Mouse (Mus musculus) hindbrain, embryonic 14.5 days (tissue): Measurements from ENCODE around the gene Agap3. TPM values are rescaled to one million over a fixed set of nuclear protein-coding genes. Genes with fewer than 3 reads are reported as not detected.
A peak's percentile ranks its signal among the peaks of the same experiment; 100 is the strongest.

Experiments used
- ATAC-seq: fragments of 200-750 bp; cut with Nextera tagmentation; 2 replicates; pipeline ENCODE4 v1.8.0; 2017; ENCODE audit warnings: moderate number of reproducible peaks, mild to moderate bottlenecking, moderate TSS enrichment, moderate library complexity; ENCODE audit not compliant: low FRiP score
- DNase-seq: peaks from one replicate; pipeline ENCODE4 v3.0.0-alpha.2; 2015; ENCODE audit warnings: low spot score
- H3K27ac ChIP-seq: fragments of 300-500 bp; sonication (generic); 2 replicates; pipeline ENCODE4 v1.5.1; 2014; ENCODE audit warnings: mild to moderate bottlenecking, moderate library complexity
- H3K27me3 ChIP-seq: fragments of 300-500 bp; sonication (generic); 2 replicates; pipeline ENCODE4 v1.6.1; 2014; ENCODE audit warnings: mild to moderate bottlenecking, low read length, mixed read lengths; ENCODE audit not compliant: control insufficient read depth, insufficient read depth
- H3K36me3 ChIP-seq: fragments of 300-500 bp; sonication (generic); replicated peaks from 2 replicates; pipeline ENCODE4 v1.6.1; 2014; ENCODE audit not compliant: control insufficient read depth, insufficient read depth
- H3K4me1 ChIP-seq: fragments of 300-500 bp; sonication (generic); replicated peaks from 2 replicates; pipeline ENCODE4 v1.6.1; 2014; ENCODE audit warnings: antibody characterized with exemption, low read length, mixed read lengths; ENCODE audit not compliant: control insufficient read depth, insufficient read depth
- H3K4me2 ChIP-seq: fragments of 300-500 bp; sonication (generic); replicated peaks from 2 replicates; pipeline ENCODE4 v1.6.1; 2014; ENCODE audit warnings: mild to moderate bottlenecking, moderate library complexity
- H3K4me3 ChIP-seq: fragments of 300-500 bp; sonication (generic); replicated peaks from 2 replicates; pipeline ENCODE4 v1.5.1; 2014; ENCODE audit warnings: mild to moderate bottlenecking, low read length
- H3K9ac ChIP-seq: fragments of 300-500 bp; sonication (generic); 2 replicates; pipeline ENCODE4 v1.6.1; 2014
- H3K9me3 ChIP-seq: fragments of 300-500 bp; sonication (generic); 2 replicates; pipeline ENCODE4 v1.6.1; 2016; ENCODE audit warnings: low read length; ENCODE audit not compliant: control insufficient read depth
- WGBS: fragments of 180-500 bp; shearing (Covaris S2); extraction: QIAGEN DNeasy Blood & Tissue Kit; methylation state at CpG from one replicate; pipeline ENCODE4 v1.1.7; 2014; 5-methylcytosine and 5-hydroxymethylcytosine counted together
- polyA plus RNA-seq: library from polyadenylated mRNA; unstranded; fragments of >200 nt; fragmentation: Nextera tagmentation; extraction: Ambion mirVana; gene quantifications from 2 replicates; pipeline ENCODE4 v1.2.1, GENCODE M21; 2014

Gene Agap3
- polyA plus RNA-seq, 1 experiment from 2014 or later = 73.1 TPM

DNA sequence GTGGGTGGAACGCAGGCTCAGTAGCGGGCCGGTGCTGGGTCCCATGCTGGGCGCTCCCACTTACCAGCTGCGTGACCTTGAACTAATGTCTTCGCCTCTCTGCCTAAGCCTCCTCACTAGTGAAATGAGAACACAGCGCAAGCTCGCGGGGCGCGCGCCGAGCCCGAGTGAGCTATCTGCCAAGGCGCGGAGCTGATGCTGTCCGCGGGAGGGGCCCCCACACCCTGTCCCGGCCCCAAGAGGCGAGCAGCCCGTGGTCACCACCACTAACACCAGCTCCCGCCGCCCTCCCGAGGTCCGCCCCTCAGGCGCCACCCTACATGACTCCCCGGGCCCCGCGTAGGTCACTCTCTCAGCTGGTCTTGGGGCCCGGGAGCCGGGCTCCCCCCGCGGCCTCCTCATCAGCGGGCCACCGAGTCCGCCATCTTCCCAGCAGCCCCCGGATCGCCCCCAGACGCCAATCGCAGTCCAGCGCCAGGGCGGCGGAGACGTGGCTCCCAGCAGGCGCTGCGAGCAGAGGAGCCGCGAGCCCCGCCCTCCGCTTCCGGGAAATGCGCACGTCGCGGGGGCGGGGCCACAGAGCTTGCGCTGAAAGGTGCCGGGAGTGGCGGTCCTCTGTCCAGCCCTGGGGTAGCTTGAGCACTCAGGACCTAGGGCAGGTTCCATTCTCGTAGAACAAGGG lies 7.1 kb upstream of the Agap3 start, which contains the start of gene Fastk:
TSS of gene Fastk (minus strand) at position 542 of the 682 bp plus-strand sequence.
- peaks cover 32% of the 10 kb centered on the region for H3K4me1 ChIP-seq
- H3K4me3 ChIP-seq = peak within 1 kb of the TSS; percentile 91
- H3K27ac ChIP-seq = peak within 1 kb of the TSS; percentile 94
- peaks cover 26% of the 10 kb centered on the region for H3K36me3 ChIP-seq
- under 1% methylated on average over 58 of the region's 60 CpGs for WGBS
- H3K9me3 ChIP-seq = no peaks in the 10 kb centered on the region
- DNase-seq = peak; percentile 91
- H3K4me2 ChIP-seq = peak within 1 kb of the TSS; percentile 98
- 0 out of 2 replicates have a peak, but pooled peaks cover 4% of the 10 kb centered on the region for H3K27me3 ChIP-seq
- peak; percentile 82 for ATAC-seq
- H3K9ac ChIP-seq = peak within 1 kb of the TSS; percentile 95

DNA sequence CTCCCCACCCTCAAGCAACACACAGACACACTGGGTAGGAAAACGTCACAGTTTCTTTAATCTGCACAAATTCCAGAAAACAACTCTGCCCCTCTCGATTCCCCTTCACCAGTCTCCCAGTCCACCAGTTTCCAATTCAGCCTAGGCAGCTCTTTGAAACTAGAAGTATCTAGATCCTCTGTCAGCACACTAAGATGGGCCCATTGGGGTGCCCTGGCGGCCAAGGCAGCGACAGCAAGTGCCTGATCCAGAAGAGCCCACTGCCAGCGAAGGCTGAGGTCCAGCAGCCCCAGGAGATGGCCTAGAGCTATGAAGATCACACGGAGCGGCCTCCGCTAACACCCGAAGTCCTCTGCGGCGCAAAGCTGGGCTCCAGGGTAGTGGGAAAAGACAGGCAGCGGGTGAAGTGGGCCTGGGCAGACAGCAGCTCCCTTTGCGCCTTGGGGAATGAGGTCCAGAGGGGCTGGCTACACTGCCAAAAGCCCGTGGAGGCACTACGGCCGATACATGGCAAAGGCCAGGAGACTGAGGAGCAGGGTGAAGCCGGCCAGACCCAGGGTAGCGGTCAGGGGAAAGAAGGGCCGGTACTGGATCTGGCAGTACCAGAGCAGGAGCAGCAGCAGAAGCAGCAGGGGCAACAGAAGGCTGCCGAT lies 6.4 kb upstream of the Agap3 start:
- ATAC-seq = no peak
- H3K9me3 ChIP-seq = no peaks in the 10 kb centered on the region
- peak overlapping the region; percentile 91 for H3K4me3 ChIP-seq
- peaks cover 20% of the 10 kb centered on the region for H3K36me3 ChIP-seq
- 0 out of 2 replicates have a peak, but pooled peaks cover 4% of the 10 kb centered on the region for H3K27me3 ChIP-seq
- peak overlapping the region; percentile 98 for H3K4me2 ChIP-seq
- peak overlapping the region; percentile 95 for H3K9ac ChIP-seq
- peak overlapping the region; percentile 94 for H3K27ac ChIP-seq
- WGBS = 64% methylated on average over 20 of the region's 20 CpGs
- peak; percentile 30 for DNase-seq
- peaks cover 32% of the 10 kb centered on the region for H3K4me1 ChIP-seq

DNA sequence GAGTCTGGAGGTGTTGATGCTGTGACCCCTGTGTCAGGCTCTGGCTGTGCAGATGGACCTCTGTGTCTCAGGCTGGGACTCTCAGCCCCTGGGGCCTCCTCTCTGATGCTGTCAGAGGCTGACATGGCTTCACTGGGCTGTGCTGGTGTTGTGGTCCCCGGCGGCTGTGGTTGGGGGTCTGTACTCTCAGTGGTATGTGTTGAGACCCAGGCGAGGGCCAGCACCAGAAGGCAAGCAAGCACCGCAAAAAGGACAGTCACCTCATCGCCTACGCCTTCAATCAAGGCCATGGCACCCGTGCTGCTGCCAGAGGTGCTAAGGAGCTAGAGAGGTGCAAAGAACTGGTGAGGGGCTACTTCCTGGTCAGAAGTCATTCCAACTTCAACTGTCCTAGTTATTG lies 5.3 kb upstream of the Agap3 start:
- ATAC-seq = no peak
- Histone ChIP-seq H3K27ac (no peak overlapping the region), H3K27me3 (0 out of 2 replicates have a peak, but pooled peaks cover 4% of the 10 kb centered on the region), H3K9ac (no peak overlapping the region), H3K36me3 (peaks cover 9% of the 10 kb centered on the region), H3K4me1 (peaks cover 36% of the 10 kb centered on the region), H3K9me3 (no peaks in the 10 kb centered on the region), H3K4me2 (peak overlapping the region; percentile 82), H3K4me3 (no peak overlapping the region)
- DNase-seq = no peak
- WGBS = 94% methylated on average over 7 of the region's 7 CpGs

DNA sequence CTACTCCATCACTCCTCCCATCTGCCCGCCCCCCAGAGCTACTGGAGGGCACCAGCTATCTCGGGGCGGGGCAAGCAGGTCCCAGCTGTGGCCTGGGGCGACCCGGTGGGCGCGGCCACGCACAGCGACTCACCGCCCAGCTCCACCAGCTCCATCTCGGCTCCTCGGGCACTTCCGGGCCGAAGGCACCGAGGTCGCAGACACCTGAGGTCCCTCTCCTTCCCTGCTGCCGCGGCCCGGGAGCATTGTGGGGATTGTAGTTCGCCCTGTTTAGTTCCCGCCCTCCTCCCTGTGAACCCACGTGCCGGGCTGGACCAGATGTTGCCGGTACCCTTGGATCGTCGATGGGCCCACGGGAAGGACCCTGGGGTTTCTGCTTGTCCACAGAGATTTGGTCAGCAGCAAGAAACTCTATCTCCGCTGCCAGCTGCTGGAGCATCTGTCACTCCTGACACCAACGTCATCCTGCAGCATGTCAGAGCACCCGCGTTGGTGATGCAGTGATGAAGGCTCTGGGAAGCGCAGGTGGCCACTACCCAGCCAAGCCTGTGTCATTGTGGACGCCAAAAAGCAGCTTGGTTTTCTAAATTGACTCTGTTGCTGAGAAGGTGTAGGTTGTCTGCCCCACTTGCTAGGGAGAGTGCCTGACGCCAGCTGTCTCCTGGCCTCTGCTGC lies 4.2 kb upstream of the Agap3 start, which contains the start of gene Tmub1:
TSS of gene Tmub1 (minus strand) at position 231 of the 675 bp plus-strand sequence.
- WGBS = 2% methylated on average over 34 of the region's 34 CpGs
- peak within 1 kb of the TSS; percentile 82 for H3K4me2 ChIP-seq
- peak within 1 kb of the TSS; percentile 45 for H3K27ac ChIP-seq
- H3K9me3 ChIP-seq = no peaks in the 10 kb centered on the region
- H3K4me3 ChIP-seq = peak within 1 kb of the TSS; percentile 58
- 0 out of 2 replicates have a peak, but pooled peaks cover 4% of the 10 kb centered on the region for H3K27me3 ChIP-seq
- ATAC-seq (peak; percentile 64), DNase-seq (peak; percentile 75)
- 0 out of 2 replicates have a peak, but pooled peaks cover 5% of the 10 kb centered on the region for H3K36me3 ChIP-seq
- peaks cover 36% of the 10 kb centered on the region for H3K4me1 ChIP-seq
- peak within 1 kb of the TSS; percentile 72 for H3K9ac ChIP-seq

DNA sequence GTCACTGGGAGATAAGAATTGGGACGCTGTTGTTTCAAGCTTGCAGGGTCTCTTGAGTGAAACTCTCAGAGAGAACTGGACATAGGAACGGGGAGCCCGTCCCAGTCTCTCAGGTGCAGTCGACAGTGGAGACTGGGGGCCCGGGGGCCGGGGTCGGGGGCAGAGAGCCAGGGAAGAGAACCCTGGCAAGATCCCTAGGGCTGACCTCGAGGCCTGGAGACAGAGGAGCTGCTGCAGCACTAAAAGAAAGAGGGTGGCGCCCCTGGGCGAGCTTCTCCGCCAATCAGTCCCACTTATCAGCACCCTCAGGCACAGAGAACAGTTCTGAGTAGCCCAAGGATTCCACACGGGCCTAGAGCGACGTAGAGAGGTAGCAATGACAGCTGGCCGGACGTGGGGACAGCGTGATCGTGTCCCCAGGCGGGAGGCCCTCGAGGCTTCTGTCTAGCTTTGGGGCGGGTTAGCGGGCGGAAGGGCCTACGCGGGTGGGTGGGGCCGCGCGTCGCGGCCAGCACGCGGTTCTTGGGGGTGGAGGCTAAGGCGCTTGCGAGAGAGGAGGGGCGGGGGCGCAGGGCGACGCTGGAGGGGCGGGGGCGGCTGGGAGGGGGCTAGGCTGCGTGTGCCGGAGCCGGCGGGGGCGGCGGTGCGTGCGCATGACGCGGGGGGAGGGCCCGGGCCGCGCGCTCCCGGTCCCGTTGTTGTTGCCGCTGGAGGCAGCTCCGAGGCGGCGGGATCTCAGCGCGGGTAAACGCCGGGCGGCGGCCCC lies 530 bp upstream of the Agap3 start:
- peak; percentile 75 for ATAC-seq
- H3K27me3 ChIP-seq = 0 out of 2 replicates have a peak, but pooled peaks cover 4% of the 10 kb centered on the region
- peak overlapping the region; percentile 90 for H3K9ac ChIP-seq
- no peaks in the 10 kb centered on the region for H3K9me3 ChIP-seq
- H3K27ac ChIP-seq = peak overlapping the region; percentile 92
- H3K4me2 ChIP-seq = peak overlapping the region; percentile 96
- peak; percentile 85 for DNase-seq
- 4% methylated on average over 28 of the region's 66 CpGs for WGBS
- no peaks in the 10 kb centered on the region for H3K36me3 ChIP-seq
- H3K4me3 ChIP-seq = peak overlapping the region; percentile 86
- H3K4me1 ChIP-seq = peaks cover 54% of the 10 kb centered on the region

DNA sequence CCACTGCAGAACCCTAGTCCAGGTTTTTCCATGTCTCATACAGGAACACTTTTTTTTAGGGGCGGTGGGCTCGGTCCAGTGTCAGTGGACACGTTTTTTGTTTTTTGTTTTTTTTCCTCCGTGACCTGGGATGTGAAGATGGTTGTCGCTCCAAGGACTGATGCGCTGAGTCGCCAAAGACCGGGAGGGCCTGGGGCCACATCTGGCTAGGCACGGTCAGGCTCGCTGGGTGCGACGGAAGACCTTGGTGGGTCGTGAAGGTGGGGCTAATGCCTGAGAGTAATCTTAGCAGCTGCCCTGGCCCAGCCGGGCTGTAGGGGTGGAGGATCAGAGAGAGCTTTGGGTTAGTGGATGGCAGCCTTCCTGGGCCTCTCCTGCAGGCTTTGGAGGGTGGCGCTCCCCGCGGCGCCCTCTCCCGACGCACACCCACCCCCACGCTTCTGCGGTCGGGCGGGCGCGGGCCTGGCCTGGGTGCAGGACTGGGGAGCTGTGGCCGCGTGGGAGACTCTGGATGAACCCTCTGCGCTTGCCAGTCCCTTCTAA lies 785 bp downstream of the Agap3 start:
- Histone ChIP-seq H3K27me3 (0 out of 2 replicates have a peak, but pooled peaks cover 4% of the 10 kb centered on the region), H3K4me3 (peak overlapping the region; percentile 86), H3K9ac (peak overlapping the region; percentile 90), H3K36me3 (0 out of 2 replicates have a peak, but pooled peaks cover 8% of the 10 kb centered on the region), H3K9me3 (no peaks in the 10 kb centered on the region), H3K4me1 (peaks cover 48% of the 10 kb centered on the region), H3K27ac (peak overlapping the region; percentile 92), H3K4me2 (peak overlapping the region; percentile 96)
- DNase-seq (no peak), ATAC-seq (peak; percentile 1; the same call in 1 of the 2 replicates)
- under 1% methylated on average over 24 of the region's 29 CpGs for WGBS

DNA sequence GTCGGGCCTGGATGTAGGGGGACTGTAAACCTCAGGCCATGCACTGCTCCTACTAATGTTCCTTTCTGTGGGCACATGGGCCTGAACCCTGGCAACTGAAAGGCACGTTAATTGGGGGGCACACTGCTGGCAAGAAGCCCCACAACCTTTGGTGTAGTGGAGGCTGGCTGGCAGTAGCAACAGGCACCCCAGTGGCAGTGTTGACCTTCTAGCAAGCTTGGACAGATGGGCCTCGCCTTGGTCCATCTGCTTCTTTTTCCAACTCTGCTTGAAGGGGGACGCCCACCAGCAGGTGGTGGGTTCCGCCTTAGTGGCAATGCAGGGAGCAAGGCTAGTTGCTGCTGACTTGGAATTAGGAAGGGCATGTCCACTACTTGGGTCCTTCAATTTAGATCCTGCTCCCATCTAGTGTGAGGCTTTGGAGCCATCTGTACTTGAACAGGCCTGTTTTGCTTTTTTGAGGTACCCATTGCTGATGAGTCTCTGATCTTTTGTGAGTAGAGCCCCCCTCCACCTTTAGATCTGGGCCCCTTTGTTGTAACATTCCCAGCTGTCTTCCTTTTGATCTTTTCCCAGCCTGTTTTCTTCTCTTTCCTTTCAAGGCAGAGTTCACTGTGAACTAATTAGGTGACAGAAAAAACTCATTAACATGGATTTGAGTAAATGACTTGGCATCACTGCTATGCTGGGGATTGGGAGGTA lies 1.5 kb downstream of the Agap3 start:
- DNase-seq (no peak), ATAC-seq (no peak; the same call in 1 of the 2 replicates)
- peaks cover 43% of the 10 kb centered on the region for H3K4me1 ChIP-seq
- peak overlapping the region; percentile 86 for H3K4me3 ChIP-seq
- H3K27ac ChIP-seq = peak overlapping the region; percentile 92
- peak overlapping the region; percentile 96 for H3K4me2 ChIP-seq
- WGBS = 3% methylated on average over 5 of the region's 5 CpGs
- H3K27me3 ChIP-seq = 0 out of 2 replicates have a peak, but pooled peaks cover 4% of the 10 kb centered on the region
- H3K9me3 ChIP-seq = no peaks in the 10 kb centered on the region
- H3K9ac ChIP-seq = peak overlapping the region; percentile 90
- H3K36me3 ChIP-seq = 0 out of 2 replicates have a peak, but pooled peaks cover 8% of the 10 kb centered on the region

DNA sequence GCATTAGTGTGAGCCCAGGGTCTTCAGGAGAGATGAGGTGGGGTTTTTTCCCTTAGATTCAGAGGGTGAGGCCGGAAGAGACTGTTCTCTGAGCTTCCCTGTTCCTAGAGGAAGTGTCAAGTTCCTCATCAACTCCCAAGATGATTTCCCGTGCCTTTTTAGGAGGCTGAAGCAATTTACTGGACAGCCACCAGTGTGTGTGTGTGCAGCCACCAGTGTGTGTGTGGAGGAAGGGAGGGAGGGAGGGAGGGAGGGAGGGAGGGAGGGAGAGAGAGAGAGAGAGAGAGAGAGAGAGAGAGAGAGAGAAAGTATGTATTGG lies 2.0 kb downstream of the Agap3 start:
- Histone ChIP-seq H3K9me3 (no peaks in the 10 kb centered on the region), H3K4me3 (peak overlapping the region; percentile 86), H3K27ac (peak overlapping the region; percentile 49; the same call in 1 of the 2 replicates), H3K4me1 (peaks cover 42% of the 10 kb centered on the region), H3K36me3 (0 out of 2 replicates have a peak, but pooled peaks cover 8% of the 10 kb centered on the region), H3K9ac (peak overlapping the region; percentile 90), H3K4me2 (peak overlapping the region; percentile 96), H3K27me3 (0 out of 2 replicates have a peak, but pooled peaks cover 4% of the 10 kb centered on the region)
- ATAC-seq (no peak), DNase-seq (no peak)
- WGBS = 14% methylated on average over 2 of the region's 2 CpGs
